ENCODE assay signal across 16 mouse cellular contexts in genomic region chr19:9105101-9105685, GRCm38 (mm10). TPM values are rescaled to one million over a fixed set of nuclear protein-coding genes. Genes with fewer than 3 reads are reported as not detected.
DNase-seq lines count a peak whose midpoint lies in the region; ATAC-seq and TF ChIP-seq lines count a peak whose summit lies in the region.
"Had no signal": no experiment of that assay in that cellular context is flagged by ENCODE, and none has a peak within 500 bp of the region (broad histone marks: within the 10 kb centered on the region; RNA-seq: fewer than 3 reads in every experiment).

No protein-coding gene starts in this region.

- no peak for TF ChIP-seq POLR2A in spleen, adult 2 months (IDR thresholded peaks at IDR 0.05; ENCODE audit: low read depth, low read length)
- TF ChIP-seq POLR2A in kidney, adult 2 months (IDR thresholded peaks at IDR 0.05; ENCODE audit: low read depth, low read length), result no peak

- no peak for TF ChIP-seq CTCF in spleen, adult 2 months (IDR thresholded peaks at IDR 0.05; ENCODE audit: extremely low read depth, insufficient read depth, insufficient read length, insufficient replicate concordance)
- no peak for TF ChIP-seq CTCF in kidney, adult 2 months (conservative IDR thresholded peaks at IDR 0.05; ENCODE audit: insufficient read depth, insufficient read length, low read depth, low read length)

- no peak overlapping the region for H3K4me3 ChIP-seq in spleen, adult 2 months (ENCODE audit: extremely low read depth, insufficient read depth, insufficient read length)
- no peak overlapping the region for H3K4me3 ChIP-seq in embryonic facial prominence, embryonic 15.5 days (replicated peaks)
- H3K4me3 ChIP-seq in kidney, adult 2 months (ENCODE audit: insufficient read depth, low read depth, low read length), result no peak overlapping the region
- H3K4me3 ChIP-seq: limb, embryonic 13.5 days; midbrain, embryonic 12.5 days; myocyte had no signal

- no peak overlapping the region for H3K9ac ChIP-seq in embryonic facial prominence, embryonic 15.5 days
- H3K9ac ChIP-seq: limb, embryonic 13.5 days; midbrain, embryonic 12.5 days had no signal

- no peak overlapping the region for H3K4me2 ChIP-seq in embryonic facial prominence, embryonic 15.5 days (replicated peaks)
- H3K4me2 ChIP-seq: limb, embryonic 13.5 days; midbrain, embryonic 12.5 days had no signal

- 73% methylated on average over 3 of the region's 3 CpGs for WGBS in spleen, adult 2 months
- 50% methylated on average over 3 of the region's 3 CpGs for WGBS in embryonic facial prominence, embryonic 15.5 days
- WGBS in kidney, adult 2 months, result 81% methylated on average over 3 of the region's 3 CpGs

- no peaks in the 10 kb centered on the region for H3K36me3 ChIP-seq in spleen, adult 2 months (ENCODE audit: control insufficient read depth, insufficient read depth, low read length)
- no peaks in the 10 kb centered on the region for H3K36me3 ChIP-seq in embryonic facial prominence, embryonic 15.5 days
- H3K36me3 ChIP-seq in kidney, adult 2 months (ENCODE audit: control insufficient read depth, insufficient read depth, low read length), result no peaks in the 10 kb centered on the region
- H3K36me3 ChIP-seq: limb, embryonic 13.5 days; midbrain, embryonic 12.5 days had no signal

- peak overlapping the region; percentile 12; the same call in 1 of the 2 replicates for H3K27ac ChIP-seq in spleen, adult 2 months (ENCODE audit: insufficient read depth, low read length)
- peak overlapping the region; percentile 56 for H3K27ac ChIP-seq in embryonic facial prominence, embryonic 15.5 days (replicated peaks)
- no peak overlapping the region for H3K27ac ChIP-seq in kidney, adult 2 months (ENCODE audit: insufficient read depth, low read depth, low read length)
- H3K27ac ChIP-seq: limb, embryonic 13.5 days; midbrain, embryonic 12.5 days had no signal

- H3K4me1 ChIP-seq in spleen, adult 2 months (ENCODE audit: control insufficient read depth, insufficient read depth, insufficient read length), result peaks cover 19% of the 10 kb centered on the region; the same call in 1 of the 2 replicates
- peaks cover 34% of the 10 kb centered on the region for H3K4me1 ChIP-seq in embryonic facial prominence, embryonic 15.5 days
- H3K4me1 ChIP-seq in kidney, adult 2 months (ENCODE audit: control insufficient read depth, insufficient read depth, low read length), result 0 out of 2 replicates have a peak, but pooled peaks cover 3% of the 10 kb centered on the region
- H3K4me1 ChIP-seq: midbrain, embryonic 12.5 days had no signal

- DNase-seq in spleen, adult 2 months (ENCODE audit: low read depth in 1 of 2, low spot score in 2 of 2), result no peak
- no peak for DNase-seq in spleen, postnatal 10 days (ENCODE audit: low spot score in 2 of 2)
- DNase-seq in gastrocnemius, postnatal 25 days, result peak; percentile 80
- DNase-seq in skeletal muscle tissue, adult 2 months (ENCODE audit: low read depth, low spot score), result peak; percentile 82
- no peak for DNase-seq in ovary, postnatal 14 days (ENCODE audit: low spot score)
- DNase-seq in kidney, adult 2 months, result no peak
- DNase-seq: cerebellum, adult 18-20 months; kidney, postnatal 4 days had no signal

- no peak for ATAC-seq in embryonic facial prominence, embryonic 15.5 days (ENCODE audit: insufficient number of reproducible peaks, low FRiP score, low TSS enrichment, low read depth)
- ATAC-seq: inflammation-experienced regulatory T-cells, adult 6 months had no signal

- no peaks in the 10 kb centered on the region for H3K27me3 ChIP-seq in spleen, adult 2 months (ENCODE audit: control insufficient read depth, insufficient read depth, low read length)
- no peaks in the 10 kb centered on the region for H3K27me3 ChIP-seq in embryonic facial prominence, embryonic 15.5 days
- no peaks in the 10 kb centered on the region for H3K27me3 ChIP-seq in kidney, adult 2 months (replicated peaks; ENCODE audit: control insufficient read depth, insufficient read depth, low read length)
- H3K27me3 ChIP-seq: limb, embryonic 13.5 days; midbrain, embryonic 12.5 days had no signal

- no peaks in the 10 kb centered on the region for H3K9me3 ChIP-seq in embryonic facial prominence, embryonic 15.5 days (replicated peaks)
- H3K9me3 ChIP-seq: limb, embryonic 13.5 days; midbrain, embryonic 12.5 days had no signal

RNA-seq across cellular contexts. Expression of gene Scgb1a1, which starts 17.4 kb away (rescaled TPM):
- polyA plus RNA-seq in spleen, adult 2 months (2012; rRNA removed), result 0.26 and 0.91 TPM in 2 replicates
- polyA plus RNA-seq in embryonic facial prominence, embryonic 15.5 days (2015; fragmentation: Nextera tagmentation; extraction: Ambion mirVana), result 1.3 and 1.4 TPM in 2 replicates
- not detected for total RNA-seq in gastrocnemius, postnatal 25 days (2021)
- polyA plus RNA-seq in kidney, adult 2 months (2012; rRNA removed), result 0.22 TPM in 1 of 2 replicates, not detected in the other
- total RNA-seq: hematopoietic stem cell, adult 5-6 weeks; left cerebral cortex, adult 18-20 months had no signal
- polyA plus RNA-seq: inflammation-experienced regulatory T-cells, adult 6 months; limb, embryonic 13.5 days; midbrain, embryonic 12.5 days; myocyte; stomach, embryonic 14.5 days had no signal

RNA-seq across cellular contexts. Expression of gene Asrgl1, which starts 30.2 kb away (rescaled TPM):
- 4.5 and 6.2 TPM in 2 replicates for polyA plus RNA-seq in spleen, adult 2 months (2012; rRNA removed)
- 12.0 and 14.1 TPM in 2 replicates for polyA plus RNA-seq in embryonic facial prominence, embryonic 15.5 days (2015; fragmentation: Nextera tagmentation; extraction: Ambion mirVana)
- 10 to 100 TPM; 25.1 to 26.0 TPM for total RNA-seq in gastrocnemius, postnatal 25 days (2021)
- 1.9 and 3.5 TPM in 2 replicates for polyA plus RNA-seq in kidney, adult 2 months (2012; rRNA removed)

Comparison
In these comparisons a context has a peak if more than half of its experiments do, and no peak if none do; other contexts are left out.
1. DNase-seq: peak in gastrocnemius, postnatal 25 days (single experiment) and skeletal muscle tissue, adult 2 months (single experiment); none in spleen, adult 2 months (0 of 2), spleen, postnatal 10 days (0 of 2), ovary, postnatal 14 days (single experiment) and kidney, adult 2 months (single experiment).